Mouse (Mus musculus) CH12.LX (cell line): ENCODE data around the gene 2810006K23Rik. TPM values are rescaled to one million over a fixed set of nuclear protein-coding genes. Genes with fewer than 3 reads are reported as not detected.

Source experiments
- DNase-seq: peaks from one replicate; pipeline ENCODE4 v3.0.0-alpha.2; 2013; ENCODE audit errors: extremely low read depth
- H3K27ac ChIP-seq: 2 replicates; pipeline ENCODE4 v1.5.1; 2012; ENCODE audit warnings: low read depth, mild to moderate bottlenecking, control low read depth, moderate library complexity; ENCODE audit not compliant: insufficient read depth
- H3K27me3 ChIP-seq: replicated peaks from 2 replicates; pipeline ENCODE3; 2012; ENCODE audit warnings: inconsistent platforms
- H3K36me3 ChIP-seq, 2 experiments: replicated peaks in 1 of 2; 2 replicates each; pipeline versions ENCODE3 to v1.6.1; 2012; ENCODE audit warnings: inconsistent platforms in 1 of 2, low read length in 1 of 2, mild to moderate bottlenecking in 1 of 2, mixed read lengths in 1 of 2, moderate library complexity in 1 of 2; ENCODE audit not compliant: control insufficient read depth in 1 of 2, insufficient read depth in 1 of 2
- H3K4me1 ChIP-seq, 2 experiments: 2 replicates each; pipeline ENCODE4 v1.6.1; 2012; ENCODE audit warnings: inconsistent platforms in 1 of 2, moderate library complexity in 1 of 2; ENCODE audit not compliant: insufficient read depth in 2 of 2, control insufficient read depth in 1 of 2
- H3K4me2 ChIP-seq: 2 replicates; pipeline ENCODE4 v1.6.1; 2012; ENCODE audit warnings: low read depth, mild to moderate bottlenecking, control low read depth; ENCODE audit not compliant: poor library complexity, insufficient read depth, severe bottlenecking
- H3K4me3 ChIP-seq, 3 experiments: fragments of 150-350 bp in 1 of 3; sonication (generic) in 1 of 3; replicated peaks in 1 of 3; 2 replicates each; pipeline versions ENCODE3 to v1.5.1; 2011 to 2012; ENCODE audit warnings: low read depth in 2 of 3, low read length in 2 of 3, mild to moderate bottlenecking in 2 of 3, moderate library complexity in 2 of 3, control low read depth in 1 of 3, improper control_type of control experiment in 1 of 3, inconsistent platforms in 1 of 3, mixed read lengths in 1 of 3; ENCODE audit not compliant: poor library complexity in 1 of 3
- H3K79me2 ChIP-seq: replicated peaks from 2 replicates; pipeline ENCODE4 v1.6.1; 2012; ENCODE audit warnings: mild to moderate bottlenecking, moderate library complexity; ENCODE audit not compliant: control insufficient read depth, poor library complexity, insufficient read depth, severe bottlenecking; ENCODE audit errors: extremely low read depth
- H3K9ac ChIP-seq: 2 replicates; pipeline ENCODE4 v1.6.1; 2012; ENCODE audit warnings: low read depth, mild to moderate bottlenecking, control low read depth, moderate library complexity; ENCODE audit not compliant: insufficient read depth
- H3K9me3 ChIP-seq: replicated peaks from 2 replicates; pipeline ENCODE3; 2012; ENCODE audit warnings: low read length, inconsistent platforms, mixed read lengths
- CHD1 ChIP-seq: IDR thresholded peaks from 2 replicates; pipeline ENCODE4 v1.6.1; 2012; ENCODE audit warnings: low read depth, low read length, improper control_type of control experiment, inconsistent platforms
- CHD2 ChIP-seq: IDR thresholded peaks from 2 replicates; pipeline ENCODE4 v1.6.1; 2011; ENCODE audit warnings: low read length, improper control_type of control experiment
- CTCF ChIP-seq, 2 experiments: IDR thresholded peaks in 1 of 2; conservative IDR thresholded peaks in 1 of 2; 2 replicates each; pipeline ENCODE4 v1.5.1; 2011 to 2012; ENCODE audit warnings: low read depth in 2 of 2, low read length in 2 of 2, improper control_type of control experiment in 1 of 2, inconsistent platforms in 1 of 2, mild to moderate bottlenecking in 1 of 2, moderate library complexity in 1 of 2
- E2F4 ChIP-seq: IDR thresholded peaks from 2 replicates; pipeline ENCODE4 v1.6.1; 2011; ENCODE audit warnings: low read depth, low read length, improper control_type of control experiment; ENCODE audit not compliant: insufficient replicate concordance
- ELF1 ChIP-seq: IDR thresholded peaks from 2 replicates; pipeline ENCODE4 v1.6.1; 2014; ENCODE audit warnings: low read depth, mild to moderate bottlenecking, inconsistent platforms, low read length, improper control_type of control experiment
- EP300 ChIP-seq: IDR thresholded peaks from 2 replicates; pipeline ENCODE4 v1.6.1; 2011; ENCODE audit warnings: low read length, improper control_type of control experiment
- GABPA ChIP-seq: IDR thresholded peaks from 2 replicates; pipeline ENCODE4 v1.6.1; 2012; ENCODE audit warnings: low read depth, low read length, improper control_type of control experiment, inconsistent platforms; ENCODE audit not compliant: insufficient replicate concordance
- HCFC1 ChIP-seq: IDR thresholded peaks from 2 replicates; pipeline ENCODE4 v1.6.1; 2012; ENCODE audit warnings: low read depth, mild to moderate bottlenecking, inconsistent platforms, low read length, improper control_type of control experiment
- JUN ChIP-seq: IDR thresholded peaks from 2 replicates; pipeline ENCODE4 v1.6.1; 2011; ENCODE audit warnings: low read depth, mild to moderate bottlenecking, low read length, improper control_type of control experiment, moderate library complexity; ENCODE audit not compliant: insufficient read depth
- KAT2A ChIP-seq: IDR thresholded peaks from 2 replicates; pipeline ENCODE4 v1.6.1; 2012; ENCODE audit warnings: low read length, improper control_type of control experiment, inconsistent platforms; ENCODE audit not compliant: insufficient replicate concordance
- MAFK ChIP-seq: IDR thresholded peaks from 2 replicates; pipeline ENCODE4 v1.6.1; 2011; ENCODE audit warnings: low read length, improper control_type of control experiment; ENCODE audit not compliant: insufficient replicate concordance
- MEF2A ChIP-seq: IDR thresholded peaks from 2 replicates; pipeline ENCODE4 v1.6.1; 2014; ENCODE audit warnings: low read depth, mild to moderate bottlenecking, inconsistent platforms, low read length, improper control_type of control experiment, borderline replicate concordance
- NRF1 ChIP-seq: IDR thresholded peaks from 2 replicates; pipeline ENCODE4 v1.6.1; 2014; ENCODE audit warnings: low read depth, mild to moderate bottlenecking, inconsistent platforms, low read length, improper control_type of control experiment, moderate library complexity
- RAD21 ChIP-seq: IDR thresholded peaks from 2 replicates; pipeline ENCODE4 v1.6.1; 2011; ENCODE audit warnings: low read depth, mild to moderate bottlenecking, low read length, improper control_type of control experiment, moderate library complexity
- RCOR1 ChIP-seq: conservative IDR thresholded peaks from 2 replicates; pipeline ENCODE4 v1.6.1; 2012; ENCODE audit warnings: low read depth, mild to moderate bottlenecking, inconsistent platforms, low read length, improper control_type of control experiment
- SMC3 ChIP-seq: IDR thresholded peaks from 2 replicates; pipeline ENCODE4 v1.6.1; 2011; ENCODE audit warnings: low read depth, low read length, improper control_type of control experiment
- USF1 ChIP-seq: IDR thresholded peaks from 2 replicates; pipeline ENCODE4 v1.6.1; 2014; ENCODE audit warnings: low read depth, mild to moderate bottlenecking, inconsistent platforms, low read length, improper control_type of control experiment
- USF2 ChIP-seq: conservative IDR thresholded peaks from 2 replicates; pipeline ENCODE4 v1.6.1; 2011; ENCODE audit warnings: low read depth, low read length, improper control_type of control experiment
- ZC3H11A ChIP-seq: IDR thresholded peaks from 2 replicates; pipeline ENCODE4 v1.6.1; 2012; ENCODE audit warnings: low read depth, mild to moderate bottlenecking, inconsistent platforms, low read length, improper control_type of control experiment
- ZNF384 ChIP-seq: IDR thresholded peaks from 2 replicates; pipeline ENCODE4 v1.6.1; 2012; ENCODE audit warnings: low read depth, low read length, improper control_type of control experiment, inconsistent platforms
- dilution Hi-C: fragments of 300-500 bp; cut with MboI; formaldehyde crosslinking; loops from 2 replicates; pipeline ENCODE4 v1.14.3; 2020; ENCODE audit warnings: low sequenced_read_pairs; ENCODE audit not compliant: extremely low pct_unique_long_range_greater_than_20kb, extremely low pct_ligation_motif_present
- in situ Hi-C: fragments of 300-500 bp; cut with MboI; formaldehyde crosslinking; loops from 3 replicates; pipeline ENCODE4 v1.14.3; 2019; ENCODE audit warnings: low sequenced_read_pairs, low pct_ligation_motif_present, low pct_unique_long_range_greater_than_20kb, mixed read lengths
- polyA plus RNA-seq: library from polyadenylated mRNA; unstranded; fragments of >175 nt; gene quantifications from 2 replicates; pipeline ENCODE4 v1.2.1, GENCODE M21; 2012; ENCODE audit warnings: low read depth; ENCODE audit not compliant: insufficient read length
- total RNA-seq, 2 experiments: library from RNA; depleted of rRNA; stranded (reverse); fragments of 300-350 nt in 1 of 2; fragments of >200 nt in 1 of 2; gene quantifications; 2 replicates each; pipeline ENCODE4 v1.2.3; 2012 to 2014

The 2810006K23Rik gene
- total and polyA plus RNA-seq, 3 experiments: 6.3 to 8.9 (median 8.2) TPM

DNA sequence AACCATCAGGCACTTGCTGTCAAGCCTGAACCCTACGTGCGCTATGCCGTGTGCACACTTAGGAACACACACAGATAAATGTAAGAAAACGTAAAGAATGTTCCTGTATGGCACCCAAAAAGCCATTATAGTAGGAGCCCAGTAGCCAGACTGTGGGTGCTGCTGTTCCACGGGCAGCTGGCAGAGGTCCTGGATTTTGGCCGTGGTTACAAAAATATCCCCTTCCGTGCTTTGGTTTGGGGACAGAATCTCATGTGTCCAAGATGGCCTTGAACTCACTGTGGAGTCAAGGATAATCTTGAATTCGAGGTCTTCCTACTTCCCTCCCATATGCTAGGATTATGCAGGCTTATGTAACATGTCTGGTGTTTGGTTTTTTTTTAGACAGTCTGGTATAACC lies 15.0 kb downstream of the 2810006K23Rik start:
- no peak overlapping the region for H3K4me2 ChIP-seq
- dilution Hi-C loops: no loop called here
- no peak for DNase-seq
- H3K36me3 ChIP-seq: peaks cover 16 to 50% of the 10 kb centered on the region in 2 experiments
- no peaks in the 10 kb centered on the region for H3K9me3 ChIP-seq
- no peaks in the 10 kb centered on the region for H3K27me3 ChIP-seq
- H3K9ac ChIP-seq: no peak overlapping the region
- H3K27ac ChIP-seq: no peak overlapping the region
- in situ Hi-C loops: no loop called here
- H3K4me3 ChIP-seq: no peak overlapping the region
- TF ChIP-seq CTCF (conservative IDR thresholded peaks at IDR 0.05 in 1 of 2, IDR thresholded peaks at IDR 0.05 in 1 of 2; ENCODE audit: low read depth in 2 of 2, low read length in 2 of 2) (no peak), USF2 (no peak), KAT2A (no peak), ELF1 (no peak), MAFK (no peak), RAD21 (no peak), USF1 (no peak), SMC3 (no peak), CHD1 (no peak), CHD2 (no peak), NRF1 (no peak), ZNF384 (no peak), MEF2A (no peak), EP300 (no peak), RCOR1 (no peak), E2F4 (no peak), GABPA (no peak), JUN (no peak)
- no peaks in the 10 kb centered on the region for H3K79me2 ChIP-seq
- H3K4me1 ChIP-seq: peaks cover 10 to 17% of the 10 kb centered on the region in 2 experiments

DNA sequence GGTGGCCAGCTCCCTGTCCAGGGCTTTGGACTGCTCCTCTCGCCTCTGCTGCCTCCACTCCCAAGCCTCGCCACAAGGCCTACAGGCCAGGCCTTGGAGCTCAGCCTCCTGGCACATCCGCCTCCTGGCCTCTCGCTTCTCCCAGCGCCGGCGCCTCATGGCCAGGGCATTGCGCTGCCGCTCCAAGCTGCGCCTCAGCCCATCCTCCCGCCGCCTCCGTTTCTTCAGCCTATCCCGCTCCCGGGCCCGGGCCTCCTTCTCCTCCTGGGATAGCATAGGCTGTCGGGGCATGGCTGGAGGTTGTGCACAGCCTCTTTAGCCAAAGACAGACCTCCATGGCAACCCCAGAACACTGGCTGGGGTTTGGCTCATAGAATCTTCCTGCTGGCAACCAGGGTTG lies 21.3 kb downstream of the 2810006K23Rik start:
- in situ Hi-C loops (no loop called here), dilution Hi-C loops (no loop called here)
- DNase-seq: no peak
- no peak overlapping the region for H3K9ac ChIP-seq
- TF ChIP-seq ZC3H11A (no peak), CTCF (conservative IDR thresholded peaks at IDR 0.05 in 1 of 2, IDR thresholded peaks at IDR 0.05 in 1 of 2; ENCODE audit: low read depth in 2 of 2, low read length in 2 of 2) (no peak), KAT2A (no peak), ZNF384 (no peak), HCFC1 (no peak)
- peaks cover 17 to 24% of the 10 kb centered on the region in 2 experiments for H3K4me1 ChIP-seq
- peaks cover 31% of the 10 kb centered on the region for H3K79me2 ChIP-seq
- no peak overlapping the region for H3K4me3 ChIP-seq
- H3K9me3 ChIP-seq: no peaks in the 10 kb centered on the region
- no peak overlapping the region for H3K27ac ChIP-seq
- no peak overlapping the region for H3K4me2 ChIP-seq
- peaks cover 34 to 54% of the 10 kb centered on the region in 2 experiments for H3K36me3 ChIP-seq
- no peaks in the 10 kb centered on the region for H3K27me3 ChIP-seq
